Mouse (Mus musculus): ENCODE measurements around the gene Cd99l2. TPM values are rescaled to one million over a fixed set of nuclear protein-coding genes. Genes with fewer than 3 reads are reported as not detected.
A peak's percentile ranks its signal among the peaks of the same experiment; 100 is the strongest.
"Not testable (repeated sequence)": the region's sequence is repeated elsewhere in the genome, so short reads cannot be mapped to it uniquely, and the experiment has no call there.

Cd99l2 gene
- polyA plus RNA-seq, 1 experiment from 2014 or later = 48.8 TPM

DNA sequence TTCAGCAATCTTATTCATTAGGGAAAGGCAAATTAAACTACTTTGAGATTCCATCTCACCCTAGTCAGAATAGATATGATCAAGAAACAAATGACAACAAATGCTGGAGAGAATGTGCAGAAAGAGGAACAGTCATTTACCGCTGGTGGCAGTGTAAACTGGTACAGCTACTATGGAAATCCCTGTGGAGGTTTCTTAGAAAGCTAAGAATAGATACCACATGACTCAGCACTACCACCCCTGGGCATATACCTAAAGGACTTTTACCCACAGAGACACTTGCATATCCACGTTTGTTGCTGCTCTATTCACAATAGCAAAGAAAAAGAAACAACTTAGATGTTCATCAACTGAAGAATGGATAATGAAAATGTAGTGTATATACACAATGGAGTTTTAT lies 31.7 kb upstream of the Cd99l2 start:
- Histone ChIP-seq H3K4me3 (ENCODE audit: low read depth, low read length) (no peak overlapping the region), H3K9ac (ENCODE audit: low read length) (no peak overlapping the region), H3K27me3 (replicated peaks; ENCODE audit: control insufficient read depth, insufficient read depth, low read length) (no peaks in the 10 kb centered on the region), H3K4me1 (ENCODE audit: control insufficient read depth, insufficient read depth, low read length) (no peaks in the 10 kb centered on the region), H3K4me2 (ENCODE audit: low read length) (no peak overlapping the region), H3K27ac (ENCODE audit: low read depth, low read length) (no peak overlapping the region), H3K36me3 (ENCODE audit: control insufficient read depth, insufficient read depth, low read length) (no peaks in the 10 kb centered on the region), H3K9me3 (replicated peaks; ENCODE audit: control insufficient read depth, low read length) (no peaks in the 10 kb centered on the region)
- DNase-seq (ENCODE audit: low spot score) (no peak), ATAC-seq (no peak)
- 68% methylated on average over 2 of the region's 2 CpGs for WGBS

- no peak for ATAC-seq
Measured at GRCm38 (mm10) chrX:71522889-71523288, 30.2 kb upstream of the Cd99l2 start.

DNA sequence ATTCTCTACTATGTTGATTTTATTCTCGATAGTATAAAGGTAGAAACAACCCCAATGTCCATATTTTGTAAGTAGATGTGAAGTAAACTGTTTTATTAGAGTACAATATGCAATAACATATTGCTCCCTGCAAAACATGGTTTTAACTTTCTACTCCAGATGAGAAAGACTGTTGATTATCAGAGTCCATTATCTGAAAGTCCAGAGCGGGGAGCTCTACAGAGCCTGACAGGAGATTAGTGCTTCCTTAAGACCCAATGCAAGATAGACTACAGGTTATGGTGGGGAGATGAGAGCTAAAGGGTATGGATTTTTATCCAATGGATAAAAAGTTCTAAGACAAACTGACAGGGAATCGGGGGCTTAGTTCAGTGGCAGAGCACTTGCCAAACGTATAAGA lies 26.6 kb upstream of the Cd99l2 start:
- no peak for DNase-seq (ENCODE audit: low spot score)
- Histone ChIP-seq H3K27ac (ENCODE audit: low read depth, low read length) (no peak overlapping the region), H3K4me3 (ENCODE audit: low read depth, low read length) (no peak overlapping the region), H3K4me1 (ENCODE audit: control insufficient read depth, insufficient read depth, low read length) (no peaks in the 10 kb centered on the region), H3K36me3 (ENCODE audit: control insufficient read depth, insufficient read depth, low read length) (no peaks in the 10 kb centered on the region), H3K9ac (ENCODE audit: low read length) (no peak overlapping the region), H3K9me3 (replicated peaks; ENCODE audit: control insufficient read depth, low read length) (no peaks in the 10 kb centered on the region), H3K4me2 (ENCODE audit: low read length) (no peak overlapping the region), H3K27me3 (replicated peaks; ENCODE audit: control insufficient read depth, insufficient read depth, low read length) (no peaks in the 10 kb centered on the region)
- WGBS = 81% methylated on average over 4 of the region's 4 CpGs
- no peak for ATAC-seq

More at GRCm38 (mm10) chrX:71522889-71523288, 30.2 kb upstream of the Cd99l2 start:
- DNase-seq (ENCODE audit: low spot score) = no peak
- WGBS = 90% methylated on average over 3 of the region's 3 CpGs
- no peak overlapping the region for H3K4me2 ChIP-seq (ENCODE audit: low read length)
- no peaks in the 10 kb centered on the region for H3K36me3 ChIP-seq (ENCODE audit: control insufficient read depth, insufficient read depth, low read length)
- no peaks in the 10 kb centered on the region for H3K4me1 ChIP-seq (ENCODE audit: control insufficient read depth, insufficient read depth, low read length)
- no peak overlapping the region for H3K4me3 ChIP-seq (ENCODE audit: low read depth, low read length)
- no peak overlapping the region for H3K9ac ChIP-seq (ENCODE audit: low read length)
- no peaks in the 10 kb centered on the region for H3K27me3 ChIP-seq (replicated peaks; ENCODE audit: control insufficient read depth, insufficient read depth, low read length)
- no peak overlapping the region for H3K27ac ChIP-seq (ENCODE audit: low read depth, low read length)
- H3K9me3 ChIP-seq (replicated peaks; ENCODE audit: control insufficient read depth, low read length) = no peaks in the 10 kb centered on the region

- not testable (repeated sequence) for H3K27me3 ChIP-seq (replicated peaks; ENCODE audit: control insufficient read depth, insufficient read depth, low read length); ATAC-seq; H3K4me3 ChIP-seq (ENCODE audit: low read depth, low read length); H3K4me1 ChIP-seq (ENCODE audit: control insufficient read depth, insufficient read depth, low read length); H3K36me3 ChIP-seq (ENCODE audit: control insufficient read depth, insufficient read depth, low read length); H3K4me2 ChIP-seq (ENCODE audit: low read length); DNase-seq (ENCODE audit: low spot score); H3K9ac ChIP-seq (ENCODE audit: low read length); H3K27ac ChIP-seq (ENCODE audit: low read depth, low read length); H3K9me3 ChIP-seq (replicated peaks; ENCODE audit: control insufficient read depth, low read length)
- WGBS = 89% methylated on average over 4 of the region's 4 CpGs
Measured at GRCm38 (mm10) chrX:71506591-71506990, 13.9 kb upstream of the Cd99l2 start.

GRCm38 (mm10) chrX:71493279-71493656 lies 619 bp upstream of the Cd99l2 start:
- WGBS = 31% methylated on average over 9 of the region's 9 CpGs

GRCm38 (mm10) chrX:71491931-71492633 lies 567 bp downstream of the Cd99l2 start:
- Histone ChIP-seq H3K9ac (ENCODE audit: low read length) (peak overlapping the region; percentile 70), H3K4me2 (ENCODE audit: low read length) (peak overlapping the region; percentile 68), H3K27me3 (replicated peaks; ENCODE audit: control insufficient read depth, insufficient read depth, low read length) (no peaks in the 10 kb centered on the region), H3K4me1 (ENCODE audit: control insufficient read depth, insufficient read depth, low read length) (no peaks in the 10 kb centered on the region), H3K36me3 (ENCODE audit: control insufficient read depth, insufficient read depth, low read length) (no peaks in the 10 kb centered on the region), H3K27ac (ENCODE audit: low read depth, low read length) (peak overlapping the region; percentile 82), H3K4me3 (ENCODE audit: low read depth, low read length) (peak overlapping the region; percentile 44), H3K9me3 (replicated peaks; ENCODE audit: control insufficient read depth, low read length) (no peaks in the 10 kb centered on the region)
- DNase-seq (ENCODE audit: low spot score) = no peak
- ATAC-seq = no peak
- 32% methylated on average over 17 of the region's 17 CpGs for WGBS

More at GRCm38 (mm10) chrX:71493279-71493656, 619 bp upstream of the Cd99l2 start:
- peak overlapping the region; percentile 70 for H3K9ac ChIP-seq (ENCODE audit: low read length)
- no peaks in the 10 kb centered on the region for H3K9me3 ChIP-seq (replicated peaks; ENCODE audit: control insufficient read depth, low read length)
- no peaks in the 10 kb centered on the region for H3K4me1 ChIP-seq (ENCODE audit: control insufficient read depth, insufficient read depth, low read length)
- no peaks in the 10 kb centered on the region for H3K27me3 ChIP-seq (replicated peaks; ENCODE audit: control insufficient read depth, insufficient read depth, low read length)
- H3K36me3 ChIP-seq (ENCODE audit: control insufficient read depth, insufficient read depth, low read length) = no peaks in the 10 kb centered on the region
- peak; percentile 53 for ATAC-seq
- peak overlapping the region; percentile 68 for H3K4me2 ChIP-seq (ENCODE audit: low read length)
- H3K27ac ChIP-seq (ENCODE audit: low read depth, low read length) = peak overlapping the region; percentile 82
- H3K4me3 ChIP-seq (ENCODE audit: low read depth, low read length) = peak overlapping the region; percentile 44
- DNase-seq (ENCODE audit: low spot score) = peak; percentile 55

DNA sequence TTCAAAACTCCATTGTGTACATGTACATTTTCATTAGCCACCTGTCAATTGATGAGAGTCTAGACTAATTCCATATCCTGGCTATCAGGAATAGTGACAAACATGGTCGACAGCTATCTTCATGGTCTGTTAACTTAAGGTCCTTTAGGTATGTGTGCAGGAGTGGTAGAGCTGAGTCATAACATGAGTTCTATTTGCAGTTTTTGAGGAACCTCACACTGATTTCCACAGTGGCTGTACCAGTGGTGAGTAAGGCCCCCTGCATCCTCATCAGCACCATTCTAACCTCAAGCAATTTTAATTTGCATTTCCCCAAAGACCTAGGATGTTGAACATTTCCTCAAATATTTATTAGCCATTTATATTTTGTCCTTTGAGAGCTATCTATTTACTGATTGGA lies 3.3 kb downstream of the Cd99l2 start:
- no peaks in the 10 kb centered on the region for H3K36me3 ChIP-seq (ENCODE audit: control insufficient read depth, insufficient read depth, low read length)
- no peak for DNase-seq (ENCODE audit: low spot score)
- WGBS = 74% methylated on average over 1 of the region's 1 CpGs
- H3K9me3 ChIP-seq (replicated peaks; ENCODE audit: control insufficient read depth, low read length) = no peaks in the 10 kb centered on the region
- H3K4me2 ChIP-seq (ENCODE audit: low read length) = no peak overlapping the region
- no peak overlapping the region for H3K27ac ChIP-seq (ENCODE audit: low read depth, low read length)
- H3K4me1 ChIP-seq (ENCODE audit: control insufficient read depth, insufficient read depth, low read length) = no peaks in the 10 kb centered on the region
- no peak for ATAC-seq
- H3K9ac ChIP-seq (ENCODE audit: low read length) = no peak overlapping the region
- no peak overlapping the region for H3K4me3 ChIP-seq (ENCODE audit: low read depth, low read length)
- no peaks in the 10 kb centered on the region for H3K27me3 ChIP-seq (replicated peaks; ENCODE audit: control insufficient read depth, insufficient read depth, low read length)

DNA sequence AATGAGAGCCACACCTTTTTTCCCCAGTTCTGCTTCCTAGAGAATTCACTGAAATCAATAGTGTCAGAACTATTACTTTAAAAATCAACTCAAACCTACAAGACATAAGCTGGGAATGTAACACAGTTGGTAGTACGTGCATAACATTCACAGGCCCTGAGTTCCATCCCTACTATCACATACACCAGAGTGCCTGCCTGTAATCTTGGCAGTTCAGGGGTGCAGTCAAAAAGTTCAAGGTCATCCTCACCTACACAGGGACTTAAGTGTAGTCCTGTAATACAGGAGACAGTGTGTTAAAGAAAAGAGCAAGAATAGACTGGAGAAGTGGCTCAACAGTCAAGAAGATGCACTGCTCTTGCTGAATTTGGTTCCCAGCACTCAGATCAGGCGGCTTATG lies 10.4 kb downstream of the Cd99l2 start:
- no peak for DNase-seq (ENCODE audit: low spot score)
- H3K4me1 ChIP-seq (ENCODE audit: control insufficient read depth, insufficient read depth, low read length) = no peaks in the 10 kb centered on the region
- no peak for ATAC-seq
- no peak overlapping the region for H3K4me2 ChIP-seq (ENCODE audit: low read length)
- no peaks in the 10 kb centered on the region for H3K36me3 ChIP-seq (ENCODE audit: control insufficient read depth, insufficient read depth, low read length)
- no peaks in the 10 kb centered on the region for H3K27me3 ChIP-seq (replicated peaks; ENCODE audit: control insufficient read depth, insufficient read depth, low read length)
- no peak overlapping the region for H3K27ac ChIP-seq (ENCODE audit: low read depth, low read length)
- no peak overlapping the region for H3K9ac ChIP-seq (ENCODE audit: low read length)
- no peak overlapping the region for H3K4me3 ChIP-seq (ENCODE audit: low read depth, low read length)
- WGBS = 81% methylated on average over 2 of the region's 2 CpGs
- no peaks in the 10 kb centered on the region for H3K9me3 ChIP-seq (replicated peaks; ENCODE audit: control insufficient read depth, low read length)

GRCm38 (mm10) chrX:71475992-71476391 lies 16.7 kb downstream of the Cd99l2 start:
- no peak overlapping the region for H3K4me2 ChIP-seq (ENCODE audit: low read length)
- no peak for ATAC-seq
- no peaks in the 10 kb centered on the region for H3K36me3 ChIP-seq (ENCODE audit: control insufficient read depth, insufficient read depth, low read length)
- H3K4me1 ChIP-seq (ENCODE audit: control insufficient read depth, insufficient read depth, low read length) = no peaks in the 10 kb centered on the region
- H3K9me3 ChIP-seq (replicated peaks; ENCODE audit: control insufficient read depth, low read length) = no peaks in the 10 kb centered on the region
- no peaks in the 10 kb centered on the region for H3K27me3 ChIP-seq (replicated peaks; ENCODE audit: control insufficient read depth, insufficient read depth, low read length)
- 88% methylated on average over 3 of the region's 3 CpGs for WGBS
- H3K27ac ChIP-seq (ENCODE audit: low read depth, low read length) = no peak overlapping the region
- no peak for DNase-seq (ENCODE audit: low spot score)
- no peak overlapping the region for H3K4me3 ChIP-seq (ENCODE audit: low read depth, low read length)
- no peak overlapping the region for H3K9ac ChIP-seq (ENCODE audit: low read length)
